Mouse (Mus musculus) forebrain, embryonic 11.5 days (tissue): ENCODE measurements around the gene Ap1g2. TPM values are rescaled to one million over a fixed set of nuclear protein-coding genes. Genes with fewer than 3 reads are reported as not detected.

ENCODE experiments used
- ATAC-seq: fragments of 200-750 bp; cut with Nextera tagmentation; replicated peaks from 2 replicates; pipeline ENCODE4 v1.8.0; 2017; ENCODE audit warnings: moderate TSS enrichment; ENCODE audit not compliant: low FRiP score
- DNase-seq: peaks from one replicate; pipeline ENCODE4 v3.0.0-alpha.2; 2017; ENCODE audit warnings: low spot score
- H3K27ac ChIP-seq: fragments of 300-500 bp; sonication (generic); 2 replicates; pipeline ENCODE4 v1.5.1; 2014; ENCODE audit warnings: low read depth, low read length
- H3K27me3 ChIP-seq: fragments of 300-500 bp; sonication (generic); 2 replicates; pipeline ENCODE4 v1.6.1; 2014; ENCODE audit warnings: mild to moderate bottlenecking, low read length, mixed read lengths; ENCODE audit not compliant: control insufficient read depth, insufficient read depth
- H3K36me3 ChIP-seq: fragments of 300-500 bp; sonication (generic); 2 replicates; pipeline ENCODE4 v1.6.1; 2014; ENCODE audit warnings: mild to moderate bottlenecking, low read length, moderate library complexity, mixed read lengths; ENCODE audit not compliant: control insufficient read depth, insufficient read depth
- H3K4me1 ChIP-seq: fragments of 300-500 bp; sonication (generic); replicated peaks from 2 replicates; pipeline ENCODE4 v1.6.1; 2014; ENCODE audit warnings: low read length, mixed read lengths; ENCODE audit not compliant: control insufficient read depth, insufficient read depth
- H3K4me2 ChIP-seq: fragments of 300-500 bp; sonication (generic); 2 replicates; pipeline ENCODE4 v1.6.1; 2014; ENCODE audit warnings: low read depth, mild to moderate bottlenecking, low read length, moderate library complexity, mixed read lengths; ENCODE audit not compliant: severe bottlenecking
- H3K4me3 ChIP-seq: fragments of 300-500 bp; sonication (generic); 2 replicates; pipeline ENCODE4 v1.5.1; 2014; ENCODE audit warnings: low read depth, low read length
- H3K9ac ChIP-seq: fragments of 300-500 bp; sonication (generic); 2 replicates; pipeline ENCODE4 v1.6.1; 2014; ENCODE audit warnings: low read length
- H3K9me3 ChIP-seq: fragments of 300-500 bp; sonication (generic); 2 replicates; pipeline ENCODE4 v1.6.1; 2016; ENCODE audit warnings: low read length, mixed read lengths; ENCODE audit not compliant: control insufficient read depth
- WGBS: fragments of 180-500 bp; shearing (Covaris S2); extraction: QIAGEN DNeasy Blood & Tissue Kit; methylation state at CpG from one replicate; pipeline ENCODE4 v1.1.7; 2014; 5-methylcytosine and 5-hydroxymethylcytosine counted together
- polyA plus RNA-seq: library from polyadenylated mRNA; unstranded; fragments of >200 nt; fragmentation: Nextera tagmentation; extraction: Ambion mirVana; gene quantifications from 2 replicates; pipeline ENCODE4 v1.2.1, GENCODE M21; 2014

The Ap1g2 gene
- polyA plus RNA-seq, 1 experiment from 2014 or later = 13.9 TPM

GRCm38 (mm10) chr14:55116425-55117200, 10.2 kb upstream of the Ap1g2 start, which contains the start of gene Jph4:
Jph4 (minus strand) TSS chr14:55116935.
- Histone ChIP-seq H3K27me3 (peaks cover 29% of the 10 kb centered on the region), H3K4me1 (peaks cover 12% of the 10 kb centered on the region), H3K9me3 (no peaks in the 10 kb centered on the region), H3K4me2 (peak within 1 kb of the TSS; percentile 100), H3K4me3 (peak within 1 kb of the TSS; percentile 55), H3K9ac (peak within 1 kb of the TSS; percentile 71), H3K36me3 (no peaks in the 10 kb centered on the region), H3K27ac (peak within 1 kb of the TSS; percentile 15)
- 3% methylated on average over 21 of the region's 21 CpGs for WGBS
- ATAC-seq = no peak
- DNase-seq = no peak

GRCm38 (mm10) chr14:55115846-55116245, 9.5 kb upstream of the Ap1g2 start:
- H3K4me1 ChIP-seq = peaks cover 12% of the 10 kb centered on the region
- no peaks in the 10 kb centered on the region for H3K36me3 ChIP-seq
- under 1% methylated on average over 8 of the region's 8 CpGs for WGBS
- no peaks in the 10 kb centered on the region for H3K9me3 ChIP-seq
- ATAC-seq = peak; percentile 32; the same call in 1 of the 2 replicates
- H3K27me3 ChIP-seq = peaks cover 29% of the 10 kb centered on the region
- peak overlapping the region; percentile 55 for H3K4me3 ChIP-seq
- peak overlapping the region; percentile 100 for H3K4me2 ChIP-seq
- no peak overlapping the region; the same call in 1 of the 2 replicates for H3K27ac ChIP-seq
- DNase-seq = no peak
- H3K9ac ChIP-seq = peak overlapping the region; percentile 71

GRCm38 (mm10) chr14:55114759-55115701, 8.6 kb upstream of the Ap1g2 start:
- ATAC-seq (peak; percentile 74), DNase-seq (peak; percentile 80)
- WGBS = under 1% methylated on average over 62 of the region's 78 CpGs

GRCm38 (mm10) chr14:55113975-55114645, 7.7 kb upstream of the Ap1g2 start:
- Histone ChIP-seq H3K36me3 (no peaks in the 10 kb centered on the region), H3K9ac (peak overlapping the region; percentile 71), H3K27me3 (peaks cover 34% of the 10 kb centered on the region), H3K27ac (no peak overlapping the region), H3K9me3 (no peaks in the 10 kb centered on the region), H3K4me1 (peaks cover 17% of the 10 kb centered on the region), H3K4me3 (peak overlapping the region; percentile 55), H3K4me2 (peak overlapping the region; percentile 100)
- 7% methylated on average over 26 of the region's 26 CpGs for WGBS
- ATAC-seq = no peak
- DNase-seq = no peak

More at GRCm38 (mm10) chr14:55114759-55115701, 8.6 kb upstream of the Ap1g2 start:
- H3K4me2 ChIP-seq = peak overlapping the region; percentile 100
- no peaks in the 10 kb centered on the region for H3K36me3 ChIP-seq
- H3K27me3 ChIP-seq = peaks cover 32% of the 10 kb centered on the region
- H3K9me3 ChIP-seq = no peaks in the 10 kb centered on the region
- H3K4me3 ChIP-seq = peak overlapping the region; percentile 55
- no peak overlapping the region for H3K27ac ChIP-seq
- peak overlapping the region; percentile 71 for H3K9ac ChIP-seq
- H3K4me1 ChIP-seq = peaks cover 12% of the 10 kb centered on the region

DNA sequence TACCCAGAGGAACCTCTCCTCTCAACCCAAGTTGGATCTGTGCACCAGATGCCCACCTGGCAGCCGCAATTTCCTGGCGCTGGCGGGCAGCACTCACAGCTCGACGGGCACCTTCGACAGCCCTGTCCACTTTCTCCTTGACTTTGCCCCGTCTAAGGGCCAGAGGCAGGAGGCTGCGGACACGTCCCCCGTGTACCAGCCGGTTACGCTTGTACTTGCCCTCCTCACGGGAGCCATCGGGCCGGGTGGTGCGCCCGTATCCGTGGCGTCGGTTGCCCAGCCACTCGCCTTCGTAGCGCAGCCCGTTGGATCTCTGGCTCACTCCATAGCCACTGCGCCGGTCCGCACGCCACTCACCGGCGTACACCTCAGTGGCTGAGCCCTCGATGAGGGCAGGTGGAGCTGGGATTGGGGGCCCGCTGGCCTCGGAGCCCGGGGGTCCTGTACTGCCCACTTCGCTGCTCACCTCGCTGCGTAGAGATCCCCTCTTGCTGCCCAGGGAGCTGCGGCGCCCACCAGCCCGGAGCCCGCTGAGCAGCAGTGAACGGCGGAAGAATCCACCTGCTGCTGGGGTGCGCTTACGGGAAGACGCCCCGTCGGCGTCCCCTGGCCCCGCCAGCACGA, 7.1 kb upstream of the Ap1g2 start:
- no peaks in the 10 kb centered on the region for H3K36me3 ChIP-seq
- peaks cover 34% of the 10 kb centered on the region for H3K27me3 ChIP-seq
- H3K9ac ChIP-seq = no peak overlapping the region
- no peak overlapping the region for H3K27ac ChIP-seq
- DNase-seq (no peak), ATAC-seq (no peak)
- H3K4me2 ChIP-seq = no peak overlapping the region
- H3K4me1 ChIP-seq = peaks cover 22% of the 10 kb centered on the region
- H3K4me3 ChIP-seq = no peak overlapping the region
- WGBS = 76% methylated on average over 51 of the region's 51 CpGs
- H3K9me3 ChIP-seq = no peaks in the 10 kb centered on the region

- DNase-seq (no peak), ATAC-seq (no peak)
- Histone ChIP-seq H3K9me3 (no peaks in the 10 kb centered on the region), H3K4me2 (no peak overlapping the region), H3K4me3 (no peak overlapping the region), H3K36me3 (no peaks in the 10 kb centered on the region), H3K9ac (no peak overlapping the region), H3K27ac (no peak overlapping the region), H3K27me3 (peaks cover 28% of the 10 kb centered on the region), H3K4me1 (peaks cover 22% of the 10 kb centered on the region)
- WGBS = 70% methylated on average over 2 of the region's 2 CpGs
These were observed 5.3 kb upstream of the Ap1g2 start for GRCm38 (mm10) chr14:55111720-55112119.

- Histone ChIP-seq H3K9ac (no peak overlapping the region), H3K9me3 (no peaks in the 10 kb centered on the region), H3K27me3 (peaks cover 21% of the 10 kb centered on the region), H3K4me3 (no peak overlapping the region), H3K4me1 (peaks cover 20% of the 10 kb centered on the region), H3K27ac (no peak overlapping the region), H3K36me3 (no peaks in the 10 kb centered on the region), H3K4me2 (no peak overlapping the region)
- no peak for DNase-seq
- 30% methylated on average over 9 of the region's 9 CpGs for WGBS
- no peak for ATAC-seq
These were observed 3.7 kb upstream of the Ap1g2 start for GRCm38 (mm10) chr14:55110076-55110475.
